Comparison of ENCODE assay signal across 15 mouse cellular contexts in the genomic region with DNA sequence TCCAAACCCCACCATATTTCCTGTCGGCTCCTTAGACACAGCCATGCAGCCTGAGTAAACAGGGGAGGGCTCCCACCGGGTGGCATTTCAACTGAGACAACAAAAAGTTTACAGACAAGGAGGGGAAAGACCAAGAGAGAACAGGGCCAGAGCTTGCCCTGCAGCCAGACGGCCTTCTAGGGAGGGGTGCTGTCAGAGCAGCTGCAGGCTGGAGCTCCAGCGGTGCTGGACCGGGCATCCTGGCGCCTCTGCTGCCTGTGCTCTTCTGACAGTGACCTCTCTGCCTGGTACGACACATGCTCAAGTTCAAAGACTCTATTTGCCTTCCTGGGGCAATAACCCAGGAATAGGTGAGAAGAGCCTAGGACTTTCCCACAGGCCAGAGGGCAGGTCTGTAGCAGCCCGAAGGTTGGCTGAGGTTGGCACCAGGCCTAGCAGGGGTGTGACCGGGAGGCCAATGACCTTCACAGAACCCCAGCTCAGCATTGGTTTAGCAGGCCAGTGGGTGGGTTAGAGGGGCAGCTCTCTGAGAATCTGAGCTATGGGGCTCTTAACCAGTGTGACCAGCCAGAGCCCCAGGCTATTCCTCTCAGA. TPM values are rescaled to one million over a fixed set of nuclear protein-coding genes. Genes with fewer than 3 reads are reported as not detected.
A peak's percentile ranks its signal among the peaks of the same experiment; 100 is the strongest.
DNase-seq lines count a peak whose midpoint lies in the region; ATAC-seq and TF ChIP-seq lines count a peak whose summit lies in the region.
"Had no signal": no experiment of that assay in that cellular context is flagged by ENCODE, and none has a peak within 500 bp of the region (broad histone marks: within the 10 kb centered on the region; RNA-seq: fewer than 3 reads in every experiment).

No protein-coding gene starts in this region.

- no peak for TF ChIP-seq CTCF in intestine, postnatal 0 days (IDR thresholded peaks at IDR 0.05; ENCODE audit: low read depth)
- TF ChIP-seq CTCF in cerebellum, adult 2 months (IDR thresholded peaks at IDR 0.05; ENCODE audit: borderline replicate concordance, insufficient read depth, low read depth, low read length): no peak

- no peak overlapping the region for H3K4me2 ChIP-seq in intestine, postnatal 0 days (replicated peaks; ENCODE audit: low read depth)
- no peak overlapping the region for H3K4me2 ChIP-seq in liver, embryonic 13.5 days
- H3K4me2 ChIP-seq: midbrain, embryonic 15.5 days; neural tube, embryonic 13.5 days had no signal

- H3K4me3 ChIP-seq in intestine, postnatal 0 days (ENCODE audit: low read depth, low read length): no peak overlapping the region
- H3K4me3 ChIP-seq in liver, embryonic 13.5 days (replicated peaks): no peak overlapping the region
- H3K4me3 ChIP-seq in cerebellum, adult 2 months (replicated peaks; ENCODE audit: insufficient read depth, low read depth, low read length): no peak overlapping the region
- H3K4me3 ChIP-seq: midbrain, embryonic 15.5 days; neural tube, embryonic 13.5 days had no signal

- H3K9ac ChIP-seq in intestine, postnatal 0 days (ENCODE audit: low read depth, low read length): no peak overlapping the region
- no peak overlapping the region for H3K9ac ChIP-seq in liver, embryonic 13.5 days
- H3K9ac ChIP-seq: midbrain, embryonic 15.5 days; neural tube, embryonic 13.5 days had no signal

- DNase-seq in cerebellum, adult 11-12 months: peak; percentile 23
- no peak for DNase-seq in cerebellum, adult 9-10 months
- DNase-seq in 3134 (ENCODE audit: extremely low read depth, insufficient read length, low spot score): peak; percentile 25
- DNase-seq in liver, embryonic 13.5 days: no peak
- DNase-seq in layer of hippocampus, adult 18-20 months (ENCODE audit: low spot score in 2 of 2): no peak
- DNase-seq in right cerebral cortex, adult 18-20 months: no peak
- DNase-seq in cerebellum, adult 2 months: no peak
- DNase-seq: gastrocnemius, postnatal 36 days; heart, postnatal 10 days; right cerebral cortex, postnatal 14 days had no signal

- ATAC-seq in intestine, postnatal 0 days: peak; percentile 82
- peak; percentile 32 for ATAC-seq in liver, embryonic 13.5 days (ENCODE audit: low read depth)
- ATAC-seq: forebrain, embryonic 16.5 days; inflammation-experienced regulatory T-cells, adult 6 months; midbrain, embryonic 15.5 days had no signal

- H3K36me3 ChIP-seq in intestine, postnatal 0 days (ENCODE audit: control insufficient read depth, insufficient read depth): no peaks in the 10 kb centered on the region
- no peaks in the 10 kb centered on the region for H3K36me3 ChIP-seq in liver, embryonic 13.5 days
- H3K36me3 ChIP-seq: midbrain, embryonic 15.5 days; neural tube, embryonic 13.5 days had no signal

- no peak for TF ChIP-seq POLR2A in cerebellum, adult 2 months (IDR thresholded peaks at IDR 0.05; ENCODE audit: borderline replicate concordance, insufficient read depth, low read length)

- H3K9me3 ChIP-seq in intestine, postnatal 0 days (ENCODE audit: control insufficient read depth): no peaks in the 10 kb centered on the region
- no peaks in the 10 kb centered on the region for H3K9me3 ChIP-seq in liver, embryonic 13.5 days (replicated peaks)
- H3K9me3 ChIP-seq: midbrain, embryonic 15.5 days; neural tube, embryonic 13.5 days had no signal

- 32% methylated on average over 9 of the region's 9 CpGs for WGBS in intestine, postnatal 0 days
- 71% methylated on average over 9 of the region's 9 CpGs for WGBS in liver, embryonic 13.5 days (ENCODE audit: insufficient replicate concordance)
- 65% methylated on average over 9 of the region's 9 CpGs for WGBS in cerebellum, adult 2 months

- peak overlapping the region; percentile 62 for H3K27ac ChIP-seq in intestine, postnatal 0 days (ENCODE audit: low read depth, low read length)
- no peak overlapping the region for H3K27ac ChIP-seq in liver, embryonic 13.5 days
- H3K27ac ChIP-seq in cerebellum, adult 2 months (ENCODE audit: insufficient read depth, low read length): no peak overlapping the region
- H3K27ac ChIP-seq: midbrain, embryonic 15.5 days; neural tube, embryonic 13.5 days had no signal

- no peaks in the 10 kb centered on the region for H3K27me3 ChIP-seq in intestine, postnatal 0 days (replicated peaks; ENCODE audit: control insufficient read depth, insufficient read depth, low read length)
- H3K27me3 ChIP-seq in liver, embryonic 13.5 days: no peaks in the 10 kb centered on the region
- no peaks in the 10 kb centered on the region for H3K27me3 ChIP-seq in cerebellum, adult 2 months (ENCODE audit: control insufficient read depth, insufficient read depth, low read length)
- H3K27me3 ChIP-seq: midbrain, embryonic 15.5 days; neural tube, embryonic 13.5 days had no signal

- no peaks in the 10 kb centered on the region for H3K4me1 ChIP-seq in intestine, postnatal 0 days (replicated peaks; ENCODE audit: control insufficient read depth, insufficient read depth, low read length)
- peaks cover 27% of the 10 kb centered on the region for H3K4me1 ChIP-seq in liver, embryonic 13.5 days (replicated peaks)
- peaks cover 3% of the 10 kb centered on the region; the same call in 1 of the 2 replicates for H3K4me1 ChIP-seq in cerebellum, adult 2 months (ENCODE audit: control insufficient read depth, insufficient read depth, low read length)

RNA-seq across cellular contexts. Expression of a gene that starts 5.4 kb away (rescaled TPM):
- 14.9 and 15.7 TPM in 2 replicates for polyA plus RNA-seq in intestine, postnatal 0 days (2015; fragmentation: Nextera tagmentation; extraction: Ambion mirVana)
- polyA plus RNA-seq in liver, embryonic 13.5 days (2015; fragmentation: Nextera tagmentation; extraction: Ambion mirVana): 12.0 and 13.4 TPM in 2 replicates
- 10 to 100 TPM; 28.9 to 29.9 TPM for total RNA-seq in layer of hippocampus, adult 18-20 months (2021)
- 60.9 and 63.5 TPM in 2 replicates for polyA plus RNA-seq in cerebellum, adult 2 months (2012; rRNA removed)

Comparison
In these comparisons a context has a peak if more than half of its experiments do, and no peak if none do; other contexts are left out.
1. DNase-seq: peak in cerebellum, adult 11-12 months (single experiment) and 3134 (single experiment); none in cerebellum, adult 9-10 months (single experiment), liver, embryonic 13.5 days (single experiment), layer of hippocampus, adult 18-20 months (0 of 2), right cerebral cortex, adult 18-20 months (single experiment) and cerebellum, adult 2 months (0 of 2).